Mouse (Mus musculus) C3H10T1/2 (cell line): ENCODE results near the gene Pik3r4. TPM values are rescaled to one million over a fixed set of nuclear protein-coding genes. Genes with fewer than 3 reads are reported as not detected.

Experiments
- polyA plus RNA-seq, 2 experiments: library from polyadenylated mRNA; unstranded; fragments of >200 nt; fragmentation: generic; extraction: Trizol; gene quantifications; one replicate each; pipeline ENCODE4 v1.2.1; 2012; ENCODE audit warnings: missing spikeins in 2 of 2

The Pik3r4 gene
- 10 to 100 TPM in 1 of 2 experiments, 1 to 10 TPM in 1; 3.9 to 17.8 TPM for polyA plus RNA-seq

GRCm38 (mm10) chr9:105642460-105643371 is at the start of gene Pik3r4:
TSS of gene Pik3r4 (plus strand) at chr9:105642978.

Other genes starting within 250 kb of the Pik3r4 start
- gene Aste1, start 247.6 kb upstream of the Pik3r4 start, polyA plus RNA-seq, result 1 to 10 TPM in 1 of 2 experiments, under 1 TPM in 1; 0.34 to 1.6 TPM
- gene Nek11, start 247.5 kb upstream of the Pik3r4 start, polyA plus RNA-seq, result not detected
- gene Atp2c1, start 115.7 kb upstream of the Pik3r4 start, polyA plus RNA-seq, result 1 to 10 TPM; 1.1 to 7.1 TPM
- gene Col6a6, start 185.2 kb downstream of the Pik3r4 start, polyA plus RNA-seq, result under 1 TPM in 1 of 2 experiments, not detected in 1; 0.01 TPM